Mouse (Mus musculus): Measurements from ENCODE around the gene Maml3.
A peak's percentile ranks its signal among the peaks of the same experiment; 100 is the strongest.

Maml3 gene

GRCm38 (mm10) chr3:52001518-52001895 is 103.4 kb downstream of the Maml3 start:
- DNase-seq (ENCODE audit: low spot score) = no peak

GRCm38 (mm10) chr3:52000871-52001517 is 103.9 kb downstream of the Maml3 start:
- DNase-seq (ENCODE audit: low spot score) = no peak

- no peak for DNase-seq (ENCODE audit: low spot score)
Measured at GRCm38 (mm10) chr3:51999671-52000437, 105.0 kb downstream of the Maml3 start.

- DNase-seq (ENCODE audit: low spot score) = no peak
Measured at GRCm38 (mm10) chr3:51998511-51999399, 106.1 kb downstream of the Maml3 start.

- DNase-seq (ENCODE audit: low spot score) = no peak
Measured at GRCm38 (mm10) chr3:51997616-51998015, 107.3 kb downstream of the Maml3 start.

GRCm38 (mm10) chr3:51986507-51986906 is 118.4 kb downstream of the Maml3 start:
- no peak for DNase-seq (ENCODE audit: low spot score)

GRCm38 (mm10) chr3:51981496-51981895 is 123.4 kb downstream of the Maml3 start:
- no peak for DNase-seq (ENCODE audit: low spot score)

- peak; percentile 42 for DNase-seq (ENCODE audit: low spot score)
Measured at GRCm38 (mm10) chr3:51977654-51978352, 127.1 kb downstream of the Maml3 start.

GRCm38 (mm10) chr3:51974601-51975000 is 130.3 kb downstream of the Maml3 start:
- no peak for DNase-seq (ENCODE audit: low spot score)

- no peak for DNase-seq (ENCODE audit: low spot score)
Measured at GRCm38 (mm10) chr3:51974153-51974552, 130.7 kb downstream of the Maml3 start.

GRCm38 (mm10) chr3:51972576-51972975 is 132.3 kb downstream of the Maml3 start:
- no peak for DNase-seq (ENCODE audit: low spot score)

- DNase-seq (ENCODE audit: low spot score) = no peak
Measured at GRCm38 (mm10) chr3:51970489-51970888, 134.4 kb downstream of the Maml3 start.

GRCm38 (mm10) chr3:51969451-51969850 is 135.4 kb downstream of the Maml3 start:
- no peak for DNase-seq (ENCODE audit: low spot score)

GRCm38 (mm10) chr3:51965841-51966240 is 139.0 kb downstream of the Maml3 start:
- DNase-seq (ENCODE audit: low spot score) = no peak

GRCm38 (mm10) chr3:51965436-51965835 is 139.4 kb downstream of the Maml3 start:
- DNase-seq (ENCODE audit: low spot score) = no peak

- no peak for DNase-seq (ENCODE audit: low spot score)
Measured at GRCm38 (mm10) chr3:51965008-51965407, 139.9 kb downstream of the Maml3 start.

GRCm38 (mm10) chr3:51963891-51964593 is 140.8 kb downstream of the Maml3 start:
- no peak for DNase-seq (ENCODE audit: low spot score)

- no peak for DNase-seq (ENCODE audit: low spot score)
Measured at GRCm38 (mm10) chr3:51963151-51963791, 141.6 kb downstream of the Maml3 start.

- DNase-seq (ENCODE audit: low spot score) = no peak
Measured at GRCm38 (mm10) chr3:51958751-51959150, 146.1 kb downstream of the Maml3 start.

- DNase-seq (ENCODE audit: low spot score) = no peak
Measured at GRCm38 (mm10) chr3:51954441-51954840, 150.4 kb downstream of the Maml3 start.

GRCm38 (mm10) chr3:51953927-51954326 is 150.9 kb downstream of the Maml3 start:
- DNase-seq (ENCODE audit: low spot score) = no peak
